Mouse (Mus musculus): ENCODE measurements around the gene Ehd2.

GRCm38 (mm10) chr7:15955509-15955908 lies 11.9 kb downstream of the Ehd2 start:
- TF ChIP-seq CTCF (conservative IDR thresholded peaks at IDR 0.05; ENCODE audit: insufficient read depth, insufficient read length, low read depth, low read length): no peak
- TF ChIP-seq POLR2A (IDR thresholded peaks at IDR 0.05; ENCODE audit: low read depth, low read length): no peak
